Mouse (Mus musculus): ENCODE data around the gene Hmg20a.

DNA sequence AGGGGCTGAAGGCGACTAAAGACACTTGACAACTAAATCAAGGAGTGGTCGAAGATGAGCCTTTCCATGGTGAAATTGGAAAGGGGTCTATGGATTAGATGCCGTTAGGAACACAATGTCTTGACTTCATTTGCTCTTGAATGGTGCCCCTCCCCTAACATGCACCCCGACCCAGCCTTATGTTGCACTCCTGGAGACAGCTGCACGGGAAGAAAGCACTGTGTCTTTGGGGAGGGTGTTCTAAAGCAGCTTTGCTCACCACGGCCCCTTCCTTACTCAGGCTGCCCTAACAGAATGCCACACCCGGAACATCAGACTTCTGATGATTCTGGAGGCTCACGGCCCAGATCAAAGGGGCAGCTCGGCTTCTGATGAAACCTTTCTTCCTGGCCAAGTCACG is 103.9 kb downstream of the Hmg20a start:
- TF ChIP-seq CTCF (IDR thresholded peaks at IDR 0.05; ENCODE audit: borderline replicate concordance, insufficient read depth, low read length) (no peak), POLR2A (IDR thresholded peaks at IDR 0.05; ENCODE audit: low read depth, low read length) (no peak)
